Mouse (Mus musculus) thymus, adult 2 months (tissue): ENCODE measurements around the gene Agbl4. TPM values are rescaled to one million over a fixed set of nuclear protein-coding genes. Genes with fewer than 3 reads are reported as not detected.

Source experiments
- DNase-seq: peaks from one replicate; pipeline ENCODE4 v3.0.0; 2021
- H3K27ac ChIP-seq: fragments of 200-500 bp; 2 replicates; pipeline ENCODE4 v1.5.1; 2012; ENCODE audit warnings: low read length, control low read depth; ENCODE audit not compliant: control insufficient read depth, insufficient read depth
- H3K27me3 ChIP-seq: fragments of 200-500 bp; 2 replicates; pipeline ENCODE4 v1.6.1; 2012; ENCODE audit warnings: mild to moderate bottlenecking, low read length, moderate library complexity, mixed read lengths; ENCODE audit not compliant: control insufficient read depth, insufficient read depth
- H3K36me3 ChIP-seq: fragments of 200-500 bp; 2 replicates; pipeline ENCODE4 v1.6.1; 2012; ENCODE audit warnings: mild to moderate bottlenecking, low read length, moderate library complexity; ENCODE audit not compliant: control insufficient read depth, insufficient read depth
- H3K4me1 ChIP-seq: fragments of 200-500 bp; replicated peaks from 2 replicates; pipeline ENCODE4 v1.6.1; 2012; ENCODE audit warnings: low read length; ENCODE audit not compliant: control insufficient read depth, insufficient read depth
- H3K4me3 ChIP-seq: fragments of 200-500 bp; 2 replicates; pipeline ENCODE4 v1.5.1; 2012; ENCODE audit warnings: mild to moderate bottlenecking, low read length, control low read depth, moderate library complexity; ENCODE audit not compliant: control insufficient read depth, insufficient read depth
- CTCF ChIP-seq: fragments of 200-500 bp; IDR thresholded peaks from 2 replicates; pipeline ENCODE4 v1.5.1; 2012; ENCODE audit warnings: mild to moderate bottlenecking, control low read depth, low read length, moderate library complexity, borderline replicate concordance; ENCODE audit not compliant: control insufficient read depth, poor library complexity, insufficient read depth; ENCODE audit errors: extremely low read depth
- POLR2A ChIP-seq: fragments of 200-500 bp; IDR thresholded peaks from 2 replicates; pipeline ENCODE4 v1.6.1; 2012; ENCODE audit warnings: mild to moderate bottlenecking, low read length, control low read depth, moderate library complexity; ENCODE audit not compliant: control insufficient read depth, poor library complexity, insufficient read depth; ENCODE audit errors: extremely low read depth
- WGBS: fragments of 180-500 bp; shearing (Covaris S2); methylation state at CpG from one replicate; pipeline ENCODE4 v1.1.7; 2018; 5-methylcytosine and 5-hydroxymethylcytosine counted together
- polyA plus RNA-seq: library from polyadenylated mRNA; depleted of rRNA; stranded (reverse); fragments of >200 nt; gene quantifications from 2 replicates; pipeline ENCODE4 v1.2.3, GENCODE M21; 2012

Gene Agbl4
- polyA plus RNA-seq, 1 experiment = 0.07 TPM

- Histone ChIP-seq H3K27ac (no peak overlapping the region), H3K4me3 (no peak overlapping the region), H3K27me3 (no peaks in the 10 kb centered on the region), H3K4me1 (no peaks in the 10 kb centered on the region), H3K36me3 (no peaks in the 10 kb centered on the region)
- TF ChIP-seq POLR2A = no peak
- no peak for TF ChIP-seq CTCF
- 95% methylated on average over 4 of the region's 4 CpGs for WGBS
- no peak for DNase-seq
Observed at GRCm38 (mm10) chr4:111019376-111019775, 621.9 kb downstream of the Agbl4 start.

GRCm38 (mm10) chr4:111067330-111067729 lies 669.9 kb downstream of the Agbl4 start:
- Histone ChIP-seq H3K4me3 (no peak overlapping the region), H3K27me3 (no peaks in the 10 kb centered on the region), H3K36me3 (no peaks in the 10 kb centered on the region), H3K4me1 (no peaks in the 10 kb centered on the region), H3K27ac (no peak overlapping the region)
- TF ChIP-seq CTCF = no peak
- WGBS = 95% methylated on average over 3 of the region's 3 CpGs
- DNase-seq = no peak

DNA sequence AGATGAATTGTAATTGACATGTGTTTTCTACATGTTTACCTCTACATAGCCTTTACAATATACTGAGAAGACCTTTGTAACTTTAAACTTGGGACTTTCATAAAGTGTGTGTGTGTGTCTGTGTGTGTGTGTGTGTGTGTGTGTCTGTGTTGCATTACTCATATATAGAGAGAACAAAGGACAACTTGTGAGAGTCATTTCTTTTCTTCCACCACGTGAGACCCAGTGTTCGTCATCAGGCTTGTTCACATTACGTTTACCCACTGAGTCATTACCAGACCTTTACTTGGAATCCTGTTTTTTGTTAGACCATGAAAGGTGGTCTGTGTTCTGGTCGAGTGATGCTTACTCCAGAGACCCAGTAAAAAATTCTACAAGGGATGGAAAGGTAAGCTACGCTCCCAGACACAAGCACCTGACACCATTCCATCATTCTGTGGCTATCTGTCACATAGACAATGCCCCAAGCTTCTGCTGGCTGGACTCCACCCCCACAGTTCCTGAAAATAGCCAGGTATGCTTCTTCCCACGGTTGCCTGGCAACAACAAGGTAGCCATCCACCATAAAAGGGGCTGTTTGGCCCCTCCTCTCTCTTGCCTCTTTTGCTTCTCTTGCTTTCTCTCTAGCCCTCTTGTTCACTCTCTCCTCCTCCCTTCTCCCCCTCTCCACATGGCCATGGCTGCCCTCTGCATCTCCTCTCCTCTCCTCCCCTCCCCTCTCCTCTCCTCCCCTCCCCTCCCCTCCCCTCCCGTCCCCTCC lies 676.5 kb downstream of the Agbl4 start:
- 74% methylated on average over 6 of the region's 7 CpGs for WGBS
- no peaks in the 10 kb centered on the region for H3K4me1 ChIP-seq
- DNase-seq = no peak

GRCm38 (mm10) chr4:111074701-111075154 lies 677.3 kb downstream of the Agbl4 start:
- TF ChIP-seq POLR2A (no peak), CTCF (no peak)
- Histone ChIP-seq H3K4me3 (no peak overlapping the region), H3K27ac (no peak overlapping the region), H3K36me3 (no peaks in the 10 kb centered on the region), H3K4me1 (no peaks in the 10 kb centered on the region), H3K27me3 (no peaks in the 10 kb centered on the region)
- 82% methylated on average over 6 of the region's 6 CpGs for WGBS
- no peak for DNase-seq

More for the DNA sequence above, 676.5 kb downstream of the Agbl4 start:
- Histone ChIP-seq H3K27me3 (no peaks in the 10 kb centered on the region), H3K36me3 (no peaks in the 10 kb centered on the region), H3K4me3 (no peak overlapping the region), H3K27ac (no peak overlapping the region)
- no peak for TF ChIP-seq POLR2A
- TF ChIP-seq CTCF = no peak

GRCm38 (mm10) chr4:111077810-111078209 lies 680.3 kb downstream of the Agbl4 start:
- Histone ChIP-seq H3K27me3 (no peaks in the 10 kb centered on the region), H3K4me3 (no peak overlapping the region), H3K27ac (no peak overlapping the region), H3K36me3 (no peaks in the 10 kb centered on the region), H3K4me1 (no peaks in the 10 kb centered on the region)
- WGBS = 88% methylated on average over 3 of the region's 3 CpGs
- TF ChIP-seq POLR2A (no peak), CTCF (no peak)
- no peak for DNase-seq

DNA sequence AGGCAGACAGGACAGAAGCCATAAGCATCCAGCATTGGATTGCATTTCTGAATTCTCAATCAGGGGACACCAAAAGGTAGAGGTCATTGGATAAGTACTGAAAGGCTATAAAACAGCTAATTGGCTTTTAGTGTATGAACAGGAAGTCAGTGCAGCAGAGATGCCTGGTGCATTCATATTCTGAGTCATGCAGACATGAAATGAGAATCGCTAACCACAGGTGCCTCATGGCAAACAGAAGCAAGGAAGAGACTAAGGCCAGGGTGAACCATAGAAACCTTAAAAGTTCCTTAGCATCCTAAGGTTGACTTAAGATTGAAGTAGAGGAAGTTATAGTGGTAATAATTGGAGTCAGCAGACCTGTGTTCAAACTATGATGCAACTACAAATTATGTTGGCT lies 687.9 kb downstream of the Agbl4 start:
- Histone ChIP-seq H3K4me1 (no peaks in the 10 kb centered on the region), H3K36me3 (no peaks in the 10 kb centered on the region), H3K27me3 (no peaks in the 10 kb centered on the region), H3K4me3 (no peak overlapping the region), H3K27ac (no peak overlapping the region)
- no peak for TF ChIP-seq POLR2A
- no peak for TF ChIP-seq CTCF
- 90% methylated on average over 1 of the region's 1 CpGs for WGBS
- no peak for DNase-seq
